Mouse (Mus musculus) kidney, embryonic 16.5 days (tissue): ENCODE data around the gene Col4a2. TPM values are rescaled to one million over a fixed set of nuclear protein-coding genes. Genes with fewer than 3 reads are reported as not detected.
A peak's percentile ranks its signal among the peaks of the same experiment; 100 is the strongest.

Source experiments
- ATAC-seq: fragments of 200-750 bp; cut with Nextera tagmentation; 2 replicates; pipeline ENCODE4 v1.8.0; 2017; ENCODE audit warnings: moderate TSS enrichment; ENCODE audit not compliant: low FRiP score, low TSS enrichment
- H3K27ac ChIP-seq: fragments of 300-500 bp; sonication (generic); 2 replicates; pipeline ENCODE4 v1.5.1; 2014; ENCODE audit warnings: low read length
- H3K27me3 ChIP-seq: fragments of 300-500 bp; sonication (generic); 2 replicates; pipeline ENCODE4 v1.6.1; 2014; ENCODE audit warnings: low read length, control low read depth, mixed read lengths; ENCODE audit not compliant: insufficient read depth
- H3K36me3 ChIP-seq: fragments of 300-500 bp; sonication (generic); 2 replicates; pipeline ENCODE4 v1.6.1; 2014; ENCODE audit warnings: low read length, control low read depth, mixed read lengths; ENCODE audit not compliant: insufficient read depth
- H3K4me1 ChIP-seq: fragments of 300-500 bp; sonication (generic); 2 replicates; pipeline ENCODE4 v1.6.1; 2014; ENCODE audit warnings: low read length, control low read depth, mixed read lengths; ENCODE audit not compliant: insufficient read depth
- H3K4me2 ChIP-seq: fragments of 300-500 bp; sonication (generic); replicated peaks from 2 replicates; pipeline ENCODE4 v1.6.1; 2014; ENCODE audit warnings: low read depth, low read length
- H3K4me3 ChIP-seq: fragments of 300-500 bp; sonication (generic); 2 replicates; pipeline ENCODE4 v1.5.1; 2014; ENCODE audit warnings: mild to moderate bottlenecking, low read length
- H3K9ac ChIP-seq: fragments of 300-500 bp; sonication (generic); replicated peaks from 2 replicates; pipeline ENCODE4 v1.6.1; 2014; ENCODE audit warnings: low read length
- H3K9me3 ChIP-seq: fragments of 300-500 bp; sonication (generic); 2 replicates; pipeline ENCODE4 v1.6.1; 2016; ENCODE audit warnings: low read length, control low read depth
- WGBS: fragments of 180-500 bp; shearing (Covaris S2); extraction: QIAGEN DNeasy Blood & Tissue Kit; methylation state at CpG from one replicate; pipeline ENCODE4 v1.1.7; 2014; 5-methylcytosine and 5-hydroxymethylcytosine counted together
- polyA plus RNA-seq: library from polyadenylated mRNA; unstranded; fragments of >200 nt; fragmentation: Nextera tagmentation; extraction: Ambion mirVana; gene quantifications from 2 replicates; pipeline ENCODE4 v1.2.1, GENCODE M21; 2015

The Col4a2 gene
- polyA plus RNA-seq, 1 experiment from 2014 or later, result 126 TPM

DNA sequence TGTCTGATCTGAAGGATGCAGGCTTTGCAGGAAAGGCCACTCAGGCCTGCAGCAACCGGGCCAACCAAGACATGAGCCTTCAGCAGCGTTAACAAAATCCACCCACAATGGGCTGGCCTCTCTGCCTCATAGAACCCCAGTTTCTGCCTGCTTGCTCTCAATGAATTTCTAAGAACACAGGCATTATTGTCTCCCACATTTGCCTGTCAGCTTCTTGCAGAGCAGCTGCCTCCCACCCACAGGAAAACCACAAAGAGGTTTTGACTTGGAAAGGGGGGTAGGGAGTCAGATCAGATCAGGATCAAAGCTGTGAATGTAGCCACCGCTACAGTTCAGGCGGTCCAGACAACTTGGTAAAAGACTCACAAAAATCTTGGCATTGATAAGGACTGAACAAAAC, 140.4 kb downstream of the Col4a2 start:
- H3K36me3 ChIP-seq, result peaks cover 9% of the 10 kb centered on the region
- no peak for ATAC-seq
- 61% methylated on average over 4 of the region's 4 CpGs for WGBS

GRCm38 (mm10) chr8:11454228-11454627, 141.6 kb downstream of the Col4a2 start:
- H3K4me1 ChIP-seq, result peaks cover 44% of the 10 kb centered on the region
- H3K27ac ChIP-seq, result no peak overlapping the region; the same call in 1 of the 2 replicates
- no peaks in the 10 kb centered on the region for H3K36me3 ChIP-seq
- no peak overlapping the region for H3K4me2 ChIP-seq
- ATAC-seq, result no peak
- H3K9me3 ChIP-seq, result no peaks in the 10 kb centered on the region
- WGBS, result 65% methylated on average over 12 of the region's 12 CpGs
- H3K27me3 ChIP-seq, result no peaks in the 10 kb centered on the region
- no peak overlapping the region for H3K4me3 ChIP-seq
- no peak overlapping the region for H3K9ac ChIP-seq

More for the DNA sequence above, 140.4 kb downstream of the Col4a2 start:
- H3K27me3 ChIP-seq, result no peaks in the 10 kb centered on the region
- no peak overlapping the region for H3K4me2 ChIP-seq
- H3K4me3 ChIP-seq, result no peak overlapping the region
- H3K9ac ChIP-seq, result no peak overlapping the region
- H3K4me1 ChIP-seq, result peaks cover 31% of the 10 kb centered on the region
- H3K9me3 ChIP-seq, result no peaks in the 10 kb centered on the region
- H3K27ac ChIP-seq, result peak overlapping the region; percentile 59; the same call in 1 of the 2 replicates

- H3K4me1 ChIP-seq, result peaks cover 43% of the 10 kb centered on the region
- H3K36me3 ChIP-seq, result no peaks in the 10 kb centered on the region
- no peak overlapping the region for H3K4me3 ChIP-seq
- ATAC-seq, result no peak
- H3K27me3 ChIP-seq, result no peaks in the 10 kb centered on the region
- no peak overlapping the region for H3K4me2 ChIP-seq
- 65% methylated on average over 3 of the region's 3 CpGs for WGBS
- H3K9ac ChIP-seq, result no peak overlapping the region
- H3K27ac ChIP-seq, result peak overlapping the region; percentile 89
- no peaks in the 10 kb centered on the region for H3K9me3 ChIP-seq
These were observed 144.7 kb downstream of the Col4a2 start for GRCm38 (mm10) chr8:11457278-11457677.

- peak overlapping the region; percentile 1; the same call in 1 of the 2 replicates for H3K9ac ChIP-seq
- H3K4me3 ChIP-seq, result no peak overlapping the region
- H3K9me3 ChIP-seq, result no peaks in the 10 kb centered on the region
- H3K4me2 ChIP-seq, result 0 out of 2 replicates have a peak overlapping the region, but pooled peaks have one; percentile 10
- no peaks in the 10 kb centered on the region for H3K36me3 ChIP-seq
- peak overlapping the region; percentile 89 for H3K27ac ChIP-seq
- peak; percentile 55 for ATAC-seq
- WGBS, result 22% methylated on average over 12 of the region's 12 CpGs
- H3K27me3 ChIP-seq, result no peaks in the 10 kb centered on the region
- peaks cover 37% of the 10 kb centered on the region for H3K4me1 ChIP-seq
These were observed 145.6 kb downstream of the Col4a2 start for GRCm38 (mm10) chr8:11457981-11458836.

GRCm38 (mm10) chr8:11459016-11459415, 146.4 kb downstream of the Col4a2 start:
- peak; percentile 64 for ATAC-seq
- peak overlapping the region; percentile 10; the same call in 1 of the 2 replicates for H3K4me2 ChIP-seq
- H3K4me3 ChIP-seq, result no peak overlapping the region
- peak overlapping the region; percentile 89 for H3K27ac ChIP-seq
- no peaks in the 10 kb centered on the region for H3K27me3 ChIP-seq
- no peak overlapping the region; the same call in 1 of the 2 replicates for H3K9ac ChIP-seq
- no peaks in the 10 kb centered on the region for H3K36me3 ChIP-seq
- peaks cover 44% of the 10 kb centered on the region for H3K4me1 ChIP-seq
- no peaks in the 10 kb centered on the region for H3K9me3 ChIP-seq
- 6% methylated on average over 5 of the region's 5 CpGs for WGBS

DNA sequence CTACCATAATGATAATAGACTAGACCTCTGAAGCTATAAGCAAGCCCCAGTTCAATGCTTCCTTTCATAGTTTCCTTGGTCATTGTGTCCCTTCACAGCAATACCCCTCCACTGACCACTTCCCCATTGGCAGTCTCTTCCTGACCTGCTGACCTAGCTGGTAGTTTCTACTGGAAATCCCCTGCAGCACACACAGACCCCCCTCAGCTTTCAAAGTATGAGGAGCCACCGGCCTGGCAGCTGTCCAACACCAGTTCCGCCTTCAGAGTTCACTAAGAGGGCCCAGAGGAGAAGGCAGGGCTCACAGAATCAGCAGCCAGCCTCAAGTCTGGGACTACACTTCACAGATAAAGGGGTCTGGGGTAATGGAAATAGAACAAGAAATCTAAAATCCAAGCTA, 148.3 kb downstream of the Col4a2 start:
- ATAC-seq, result no peak
- 51% methylated on average over 2 of the region's 2 CpGs for whole genome bisulfite sequencing

DNA sequence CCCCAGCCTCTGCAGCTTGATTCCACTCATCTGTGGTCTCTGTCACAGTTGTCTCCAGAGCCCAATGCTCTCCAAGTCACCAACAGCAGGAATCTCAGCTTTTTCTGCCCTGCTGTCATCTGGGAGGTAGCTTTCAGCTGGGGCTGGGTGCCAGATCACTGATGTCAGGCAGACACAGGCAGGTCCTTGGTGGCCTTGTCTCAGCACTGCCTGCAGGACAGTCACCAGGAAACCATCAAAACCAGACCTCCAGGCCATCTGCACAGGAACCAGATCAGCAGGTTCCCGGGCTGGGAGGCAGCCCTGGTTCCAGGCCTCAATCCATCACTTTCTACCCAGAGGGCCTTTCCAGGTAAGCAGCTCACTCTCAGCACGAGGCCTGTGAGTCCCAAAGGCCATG, 149.2 kb downstream of the Col4a2 start:
- H3K27me3 ChIP-seq, result no peaks in the 10 kb centered on the region
- no peaks in the 10 kb centered on the region for H3K9me3 ChIP-seq
- no peak overlapping the region for H3K4me3 ChIP-seq
- ATAC-seq, result no peak
- no peak overlapping the region for H3K4me2 ChIP-seq
- H3K4me1 ChIP-seq, result peaks cover 52% of the 10 kb centered on the region
- no peak overlapping the region for H3K9ac ChIP-seq
- WGBS, result 41% methylated on average over 2 of the region's 2 CpGs
- H3K27ac ChIP-seq, result peak overlapping the region; percentile 20; the same call in 1 of the 2 replicates
- H3K36me3 ChIP-seq, result no peaks in the 10 kb centered on the region

More for the DNA sequence above, 148.3 kb downstream of the Col4a2 start:
- no peaks in the 10 kb centered on the region for H3K36me3 ChIP-seq
- H3K4me2 ChIP-seq, result no peak overlapping the region
- peaks cover 52% of the 10 kb centered on the region for H3K4me1 ChIP-seq
- no peaks in the 10 kb centered on the region for H3K9me3 ChIP-seq
- peak overlapping the region; percentile 64; the same call in 1 of the 2 replicates for H3K27ac ChIP-seq
- no peaks in the 10 kb centered on the region for H3K27me3 ChIP-seq
- no peak overlapping the region for H3K9ac ChIP-seq
- H3K4me3 ChIP-seq, result no peak overlapping the region

DNA sequence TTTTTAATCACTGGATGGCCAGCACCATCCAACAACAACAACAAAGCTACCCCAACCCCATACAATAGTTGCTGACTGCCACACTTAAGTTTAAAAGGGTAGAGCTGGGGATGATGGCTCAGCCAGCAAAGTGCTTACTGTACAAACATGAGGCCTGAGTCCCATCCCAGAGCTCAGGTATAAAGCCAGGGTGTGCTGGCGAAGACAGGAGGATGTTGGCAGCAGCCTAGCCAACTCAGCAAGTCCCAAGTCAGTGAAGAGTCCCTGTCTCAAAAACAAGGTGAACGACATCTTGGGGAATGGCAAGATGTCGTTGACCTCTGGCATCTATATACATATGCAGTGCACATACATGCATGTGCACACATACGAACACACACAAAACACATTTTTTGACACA, 150.0 kb downstream of the Col4a2 start:
- Histone ChIP-seq H3K9me3 (peaks cover 6% of the 10 kb centered on the region; the same call in 1 of the 2 replicates), H3K27me3 (no peaks in the 10 kb centered on the region), H3K4me1 (peaks cover 48% of the 10 kb centered on the region), H3K9ac (no peak overlapping the region), H3K4me2 (no peak overlapping the region), H3K36me3 (peaks cover 6% of the 10 kb centered on the region), H3K27ac (no peak overlapping the region), H3K4me3 (no peak overlapping the region)
- no peak for ATAC-seq
- WGBS, result 94% methylated on average over 4 of the region's 4 CpGs

GRCm38 (mm10) chr8:11463541-11463888, 150.9 kb downstream of the Col4a2 start:
- Histone ChIP-seq H3K27me3 (no peaks in the 10 kb centered on the region), H3K4me3 (no peak overlapping the region), H3K9ac (no peak overlapping the region), H3K4me2 (no peak overlapping the region), H3K27ac (peak overlapping the region; percentile 48; the same call in 1 of the 2 replicates), H3K9me3 (peaks cover 6% of the 10 kb centered on the region; the same call in 1 of the 2 replicates), H3K4me1 (peaks cover 40% of the 10 kb centered on the region), H3K36me3 (peaks cover 9% of the 10 kb centered on the region)
- 80% methylated on average over 2 of the region's 2 CpGs for WGBS
- ATAC-seq, result no peak
